Comparison of ENCODE assay signal across 12 mouse cellular contexts in genomic region chr7:126181487-126181886, GRCm38 (mm10). TPM values are rescaled to one million over a fixed set of nuclear protein-coding genes. Genes with fewer than 3 reads are reported as not detected.
DNase-seq lines count a peak whose midpoint lies in the region; ATAC-seq and TF ChIP-seq lines count a peak whose summit lies in the region.
"Had no signal": no experiment of that assay in that cellular context is flagged by ENCODE, and none has a peak within 500 bp of the region (broad histone marks: within the 10 kb centered on the region; RNA-seq: fewer than 3 reads in every experiment).

No protein-coding gene starts in this region.

- peaks cover 40% of the 10 kb centered on the region for H3K4me1 ChIP-seq in hindbrain, embryonic 13.5 days (replicated peaks)
- H3K4me1 ChIP-seq in hindbrain, embryonic 16.5 days (ENCODE audit: control insufficient read depth, insufficient read depth, low read depth, low read length) = peaks cover 5% of the 10 kb centered on the region; the same call in 1 of the 2 replicates
- peaks cover 10% of the 10 kb centered on the region for H3K4me1 ChIP-seq in ES-Bruce4 (ENCODE audit: control insufficient read depth, insufficient read depth, low read length)

- H3K9ac ChIP-seq in hindbrain, embryonic 13.5 days = 0 out of 2 replicates have a peak overlapping the region, but pooled peaks have one; percentile 3
- H3K9ac ChIP-seq in hindbrain, embryonic 16.5 days (ENCODE audit: low read depth, low read length) = no peak overlapping the region
- no peak overlapping the region for H3K9ac ChIP-seq in ES-Bruce4 (ENCODE audit: low read depth, poor library complexity, severe bottlenecking)
- H3K9ac ChIP-seq: hindbrain, embryonic 15.5 days had no signal

- no peak for ATAC-seq in hindbrain, embryonic 13.5 days (ENCODE audit: low FRiP score)
- no peak for ATAC-seq in hindbrain, embryonic 16.5 days
- ATAC-seq: forebrain, embryonic 16.5 days; lung, postnatal 0 days; midbrain, embryonic 16.5 days had no signal

- H3K4me2 ChIP-seq in hindbrain, embryonic 13.5 days = no peak overlapping the region
- no peak overlapping the region for H3K4me2 ChIP-seq in hindbrain, embryonic 16.5 days (ENCODE audit: low read length)
- H3K4me2 ChIP-seq: hindbrain, embryonic 15.5 days had no signal

- H3K36me3 ChIP-seq in hindbrain, embryonic 13.5 days = no peaks in the 10 kb centered on the region
- H3K36me3 ChIP-seq in hindbrain, embryonic 16.5 days (ENCODE audit: control insufficient read depth, insufficient read depth, low read length) = no peaks in the 10 kb centered on the region
- H3K36me3 ChIP-seq in ES-Bruce4 (ENCODE audit: control insufficient read depth, insufficient read depth, low read length, poor library complexity, severe bottlenecking) = no peaks in the 10 kb centered on the region; the same call in 1 of the 2 replicates
- H3K36me3 ChIP-seq: hindbrain, embryonic 15.5 days had no signal

- peak; percentile 53 for DNase-seq in CD4-positive helper T cell, adult 2 months (ENCODE audit: low read depth, low spot score)
- peak; percentile 64 for DNase-seq in induced T-regulatory cell, adult 2 months (ENCODE audit: low read depth)
- no peak for DNase-seq in cerebellum, postnatal 36 days
- no peak for DNase-seq in urinary bladder, adult 2 months (ENCODE audit: low spot score)

- no peak for TF ChIP-seq CTCF in ES-Bruce4 (IDR thresholded peaks at IDR 0.05; ENCODE audit: low read depth, low read length)

- H3K27me3 ChIP-seq in hindbrain, embryonic 13.5 days = no peaks in the 10 kb centered on the region
- no peaks in the 10 kb centered on the region for H3K27me3 ChIP-seq in hindbrain, embryonic 16.5 days (replicated peaks; ENCODE audit: control insufficient read depth, insufficient read depth, low read length)
- no peaks in the 10 kb centered on the region for H3K27me3 ChIP-seq in ES-Bruce4 (ENCODE audit: control insufficient read depth, insufficient read depth, low read length, poor library complexity, severe bottlenecking)
- H3K27me3 ChIP-seq: hindbrain, embryonic 15.5 days had no signal

- H3K9me3 ChIP-seq in hindbrain, embryonic 13.5 days = no peaks in the 10 kb centered on the region
- H3K9me3 ChIP-seq in hindbrain, embryonic 16.5 days (ENCODE audit: control insufficient read depth, low read length) = no peaks in the 10 kb centered on the region
- H3K9me3 ChIP-seq in ES-Bruce4 (replicated peaks; ENCODE audit: control insufficient read depth, insufficient read depth, low read length, poor library complexity, severe bottlenecking) = no peaks in the 10 kb centered on the region
- H3K9me3 ChIP-seq: hindbrain, embryonic 15.5 days had no signal

- TF ChIP-seq EP300 in ES-Bruce4 (IDR thresholded peaks at IDR 0.05; ENCODE audit: insufficient read depth, low read depth, low read length) = no peak

- H3K27ac ChIP-seq in hindbrain, embryonic 13.5 days = no peak overlapping the region
- no peak overlapping the region for H3K27ac ChIP-seq in hindbrain, embryonic 16.5 days (ENCODE audit: low read depth, low read length)
- H3K27ac ChIP-seq in ES-Bruce4 (ENCODE audit: insufficient read depth, low read length) = peak overlapping the region; percentile 13
- H3K27ac ChIP-seq: heart, adult 2 months; hindbrain, embryonic 15.5 days had no signal

- TF ChIP-seq POLR2A in ES-Bruce4 (IDR thresholded peaks at IDR 0.05; ENCODE audit: insufficient read depth, low read length) = no peak

- H3K4me3 ChIP-seq in hindbrain, embryonic 13.5 days = no peak overlapping the region
- H3K4me3 ChIP-seq in hindbrain, embryonic 16.5 days (ENCODE audit: low read length) = no peak overlapping the region
- H3K4me3 ChIP-seq in ES-Bruce4 (ENCODE audit: low read depth, low read length) = no peak overlapping the region
- H3K4me3 ChIP-seq: heart, adult 2 months; hindbrain, embryonic 15.5 days had no signal

RNA-seq across cellular contexts. Expression of gene Xpo6, which starts 18.8 kb away (rescaled TPM):
- 45.8 and 46.8 TPM in 2 replicates for polyA plus RNA-seq in hindbrain, embryonic 13.5 days (2015; fragmentation: Nextera tagmentation; extraction: Ambion mirVana)
- polyA plus RNA-seq in hindbrain, embryonic 16.5 days (2015; fragmentation: Nextera tagmentation; extraction: Ambion mirVana) = 44.4 and 54.4 TPM in 2 replicates
- polyA plus RNA-seq in ES-Bruce4 (2011; ENCODE audit: insufficient read depth, insufficient read length, low read depth, missing spikeins) = 126 and 136 TPM in 2 replicates
- polyA plus RNA-seq in urinary bladder, adult 2 months (2012; rRNA removed) = 81.2 and 83.4 TPM in 2 replicates

Comparison
In these comparisons a context has a peak if more than half of its experiments do, and no peak if none do; other contexts are left out.
1. DNase-seq: peak in CD4-positive helper T cell, adult 2 months (single experiment) and induced T-regulatory cell, adult 2 months (single experiment); none in cerebellum, postnatal 36 days (0 of 2) and urinary bladder, adult 2 months (single experiment).